Mouse (Mus musculus): ENCODE results near the gene 2010111I01Rik. TPM values are rescaled to one million over a fixed set of nuclear protein-coding genes. Genes with fewer than 3 reads are reported as not detected.

The 2010111I01Rik gene
- total and polyA plus RNA-seq, 2 experiments from 2014 or later: 16.2 to 30.3 TPM

GRCm38 (mm10) chr13:63118682-63119081 lies 154.0 kb downstream of the 2010111I01Rik start:
- Histone ChIP-seq H3K4me3 (ENCODE audit: low read depth, low read length) (no peak overlapping the region), H3K36me3 (ENCODE audit: insufficient read depth, low read length) (no peaks in the 10 kb centered on the region), H3K9ac (replicated peaks; ENCODE audit: low read length, poor library complexity, severe bottlenecking) (no peak overlapping the region), H3K4me1 (ENCODE audit: insufficient read depth, low read length) (no peaks in the 10 kb centered on the region; the same call in 1 of the 2 replicates), H3K9me3 (ENCODE audit: low read length) (no peaks in the 10 kb centered on the region), H3K4me2 (ENCODE audit: low read depth, low read length, poor library complexity, severe bottlenecking) (no peak overlapping the region), H3K27me3 (ENCODE audit: insufficient read depth, low read length) (no peaks in the 10 kb centered on the region), H3K27ac (ENCODE audit: low read depth, low read length) (no peak overlapping the region)
- 93% methylated on average over 3 of the region's 3 CpGs for WGBS
- no peak for TF ChIP-seq CTCF (IDR thresholded peaks at IDR 0.05)
- no peak for ATAC-seq (ENCODE audit: low FRiP score)
- DNase-seq (ENCODE audit: low spot score): no peak

GRCm38 (mm10) chr13:63120296-63120695 lies 155.6 kb downstream of the 2010111I01Rik start:
- H3K36me3 ChIP-seq (ENCODE audit: insufficient read depth, low read length): no peaks in the 10 kb centered on the region
- no peak for ATAC-seq (ENCODE audit: low FRiP score)
- WGBS: 96% methylated on average over 2 of the region's 2 CpGs

GRCm38 (mm10) chr13:63121747-63122146 lies 157.1 kb downstream of the 2010111I01Rik start:
- TF ChIP-seq CTCF (IDR thresholded peaks at IDR 0.05): no peak
- 83% methylated on average over 4 of the region's 4 CpGs for WGBS

More at GRCm38 (mm10) chr13:63120296-63120695, 155.6 kb downstream of the 2010111I01Rik start:
- no peak for DNase-seq (ENCODE audit: low spot score)
- Histone ChIP-seq H3K27me3 (ENCODE audit: insufficient read depth, low read length) (no peaks in the 10 kb centered on the region), H3K4me2 (ENCODE audit: low read depth, low read length, poor library complexity, severe bottlenecking) (no peak overlapping the region), H3K4me1 (ENCODE audit: insufficient read depth, low read length) (no peaks in the 10 kb centered on the region), H3K4me3 (ENCODE audit: low read depth, low read length) (no peak overlapping the region), H3K27ac (ENCODE audit: low read depth, low read length) (no peak overlapping the region), H3K9me3 (ENCODE audit: low read length) (no peaks in the 10 kb centered on the region), H3K9ac (replicated peaks; ENCODE audit: low read length, poor library complexity, severe bottlenecking) (no peak overlapping the region)
- no peak for TF ChIP-seq CTCF (IDR thresholded peaks at IDR 0.05)

GRCm38 (mm10) chr13:63126206-63126605 lies 161.5 kb downstream of the 2010111I01Rik start:
- H3K27me3 ChIP-seq (ENCODE audit: insufficient read depth, low read length): no peaks in the 10 kb centered on the region
- 42% methylated on average over 3 of the region's 3 CpGs for WGBS
- no peak overlapping the region for H3K4me2 ChIP-seq (ENCODE audit: low read depth, low read length, poor library complexity, severe bottlenecking)
- H3K9me3 ChIP-seq (ENCODE audit: low read length): peaks cover 9% of the 10 kb centered on the region; the same call in 1 of the 2 replicates
- H3K9ac ChIP-seq (replicated peaks; ENCODE audit: low read length, poor library complexity, severe bottlenecking): no peak overlapping the region
- H3K27ac ChIP-seq (ENCODE audit: low read depth, low read length): no peak overlapping the region
- H3K36me3 ChIP-seq (ENCODE audit: insufficient read depth, low read length): no peaks in the 10 kb centered on the region
- no peaks in the 10 kb centered on the region for H3K4me1 ChIP-seq (ENCODE audit: insufficient read depth, low read length)
- no peak overlapping the region for H3K4me3 ChIP-seq (ENCODE audit: low read depth, low read length)
- no peak for DNase-seq (ENCODE audit: low spot score)
- ATAC-seq (ENCODE audit: low FRiP score): no peak
- no peak for TF ChIP-seq CTCF (IDR thresholded peaks at IDR 0.05)

More at GRCm38 (mm10) chr13:63121747-63122146, 157.1 kb downstream of the 2010111I01Rik start:
- Histone ChIP-seq H3K9ac (replicated peaks; ENCODE audit: low read length, poor library complexity, severe bottlenecking) (no peak overlapping the region), H3K27ac (ENCODE audit: low read depth, low read length) (no peak overlapping the region), H3K4me1 (ENCODE audit: insufficient read depth, low read length) (no peaks in the 10 kb centered on the region), H3K36me3 (ENCODE audit: insufficient read depth, low read length) (no peaks in the 10 kb centered on the region), H3K4me2 (ENCODE audit: low read depth, low read length, poor library complexity, severe bottlenecking) (no peak overlapping the region), H3K9me3 (ENCODE audit: low read length) (no peaks in the 10 kb centered on the region), H3K4me3 (ENCODE audit: low read depth, low read length) (no peak overlapping the region), H3K27me3 (ENCODE audit: insufficient read depth, low read length) (no peaks in the 10 kb centered on the region)
- ATAC-seq (ENCODE audit: low FRiP score) (no peak), DNase-seq (ENCODE audit: low spot score) (no peak)

GRCm38 (mm10) chr13:63127516-63127915 lies 162.8 kb downstream of the 2010111I01Rik start:
- H3K36me3 ChIP-seq (ENCODE audit: insufficient read depth, low read length): no peaks in the 10 kb centered on the region
- TF ChIP-seq CTCF (IDR thresholded peaks at IDR 0.05): no peak
- no peaks in the 10 kb centered on the region for H3K4me1 ChIP-seq (ENCODE audit: insufficient read depth, low read length)
- no peak overlapping the region for H3K27ac ChIP-seq (ENCODE audit: low read depth, low read length)
- ATAC-seq (ENCODE audit: low FRiP score) (no peak), DNase-seq (ENCODE audit: low spot score) (no peak)
- H3K4me3 ChIP-seq (ENCODE audit: low read depth, low read length): no peak overlapping the region
- no peaks in the 10 kb centered on the region for H3K27me3 ChIP-seq (ENCODE audit: insufficient read depth, low read length)
- H3K9ac ChIP-seq (replicated peaks; ENCODE audit: low read length, poor library complexity, severe bottlenecking): no peak overlapping the region
- H3K4me2 ChIP-seq (ENCODE audit: low read depth, low read length, poor library complexity, severe bottlenecking): no peak overlapping the region
- WGBS: 97% methylated on average over 1 of the region's 1 CpGs
- H3K9me3 ChIP-seq (ENCODE audit: low read length): peaks cover 9% of the 10 kb centered on the region; the same call in 1 of the 2 replicates

GRCm38 (mm10) chr13:63134879-63135421 lies 170.3 kb downstream of the 2010111I01Rik start:
- Histone ChIP-seq H3K4me2 (ENCODE audit: low read depth, low read length, poor library complexity, severe bottlenecking) (no peak overlapping the region), H3K9ac (replicated peaks; ENCODE audit: low read length, poor library complexity, severe bottlenecking) (no peak overlapping the region), H3K36me3 (ENCODE audit: insufficient read depth, low read length) (no peaks in the 10 kb centered on the region), H3K4me1 (ENCODE audit: insufficient read depth, low read length) (no peaks in the 10 kb centered on the region), H3K4me3 (ENCODE audit: low read depth, low read length) (no peak overlapping the region), H3K27ac (ENCODE audit: low read depth, low read length) (no peak overlapping the region), H3K9me3 (ENCODE audit: low read length) (no peaks in the 10 kb centered on the region), H3K27me3 (ENCODE audit: insufficient read depth, low read length) (no peaks in the 10 kb centered on the region)
- TF ChIP-seq CTCF (IDR thresholded peaks at IDR 0.05): no peak
- 80% methylated on average over 5 of the region's 5 CpGs for WGBS
- DNase-seq (ENCODE audit: low spot score): no peak
- no peak for ATAC-seq (ENCODE audit: low FRiP score)

Measured in midbrain, postnatal 0 days (tissue).